Mouse (Mus musculus): ENCODE data around the gene Gzmg. TPM values are rescaled to one million over a fixed set of nuclear protein-coding genes. Genes with fewer than 3 reads are reported as not detected.
"Not testable (repeated sequence)": the region's sequence is repeated elsewhere in the genome, so short reads cannot be mapped to it uniquely, and the experiment has no call there.

The Gzmg gene
- polyA plus RNA-seq (2015; fragmentation: Nextera tagmentation; extraction: Ambion mirVana) = not detected in 2 replicates

GRCm38 (mm10) chr14:56159479-56159878 is at the start of gene Gzmg:
Gene Gzmg (minus strand): TSS chr14:56159579.
- not testable (repeated sequence) for ATAC-seq (ENCODE audit: low read depth)
- 68% methylated on average over 2 of the region's 2 CpGs for WGBS (ENCODE audit: insufficient replicate concordance)

GRCm38 (mm10) chr14:56205613-56206012 is 46.2 kb upstream of the Gzmg start:
- H3K4me2 ChIP-seq (ENCODE audit: low read depth, low read length) = no peak overlapping the region
- H3K4me1 ChIP-seq (ENCODE audit: control insufficient read depth, low read depth, low read length) = no peaks in the 10 kb centered on the region
- WGBS (ENCODE audit: insufficient replicate concordance) = 58% methylated on average over 1 of the region's 1 CpGs
- H3K36me3 ChIP-seq (ENCODE audit: control insufficient read depth, insufficient read depth) = no peaks in the 10 kb centered on the region
- H3K27ac ChIP-seq (ENCODE audit: low read length) = no peak overlapping the region
- no peaks in the 10 kb centered on the region for H3K9me3 ChIP-seq (replicated peaks; ENCODE audit: control insufficient read depth, low read length)
- ATAC-seq (ENCODE audit: low read depth) = no peak
- no peak overlapping the region for H3K9ac ChIP-seq (ENCODE audit: low read depth, low read length)
- no peaks in the 10 kb centered on the region for H3K27me3 ChIP-seq (ENCODE audit: control insufficient read depth, insufficient read depth, low read depth, low read length)
- no peak overlapping the region for H3K4me3 ChIP-seq (ENCODE audit: low read depth, low read length)

More at GRCm38 (mm10) chr14:56159479-56159878, at the start of gene Gzmg:
- not testable (repeated sequence) for H3K9ac ChIP-seq (ENCODE audit: low read depth, low read length); H3K4me3 ChIP-seq (ENCODE audit: low read depth, low read length); H3K4me2 ChIP-seq (ENCODE audit: low read depth, low read length); H3K4me1 ChIP-seq (ENCODE audit: control insufficient read depth, low read depth, low read length); H3K36me3 ChIP-seq (ENCODE audit: control insufficient read depth, insufficient read depth); H3K27me3 ChIP-seq (ENCODE audit: control insufficient read depth, insufficient read depth, low read depth, low read length); H3K9me3 ChIP-seq (replicated peaks; ENCODE audit: control insufficient read depth, low read length); H3K27ac ChIP-seq (ENCODE audit: low read length)

DNA sequence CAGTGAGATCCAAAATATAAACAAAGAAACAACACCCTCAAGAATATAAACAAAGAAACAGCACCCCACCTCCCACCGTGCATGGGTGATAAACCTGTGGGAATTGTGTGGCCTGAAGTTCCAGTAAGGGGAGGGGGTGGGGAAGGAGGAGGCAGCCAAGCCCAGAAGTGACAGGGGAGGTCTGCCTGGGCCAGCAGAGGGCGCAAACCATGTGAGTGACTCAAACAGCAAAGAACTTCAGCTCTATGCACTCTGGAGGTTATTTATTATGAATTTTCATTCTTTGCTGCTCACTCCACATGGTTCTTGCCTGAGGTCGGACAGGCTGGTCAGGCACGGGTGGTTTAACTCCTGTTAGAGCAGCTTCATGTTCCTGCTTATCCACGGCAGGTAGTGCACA is 45.6 kb upstream of the Gzmg start:
- not testable (repeated sequence) for H3K27ac ChIP-seq (ENCODE audit: low read length); H3K4me3 ChIP-seq (ENCODE audit: low read depth, low read length); H3K27me3 ChIP-seq (ENCODE audit: control insufficient read depth, insufficient read depth, low read depth, low read length); H3K4me2 ChIP-seq (ENCODE audit: low read depth, low read length); ATAC-seq (ENCODE audit: low read depth); H3K4me1 ChIP-seq (ENCODE audit: control insufficient read depth, low read depth, low read length); H3K9ac ChIP-seq (ENCODE audit: low read depth, low read length); H3K9me3 ChIP-seq (replicated peaks; ENCODE audit: control insufficient read depth, low read length); H3K36me3 ChIP-seq (ENCODE audit: control insufficient read depth, insufficient read depth)
- WGBS (ENCODE audit: insufficient replicate concordance) = 21% methylated on average over 5 of the region's 5 CpGs

DNA sequence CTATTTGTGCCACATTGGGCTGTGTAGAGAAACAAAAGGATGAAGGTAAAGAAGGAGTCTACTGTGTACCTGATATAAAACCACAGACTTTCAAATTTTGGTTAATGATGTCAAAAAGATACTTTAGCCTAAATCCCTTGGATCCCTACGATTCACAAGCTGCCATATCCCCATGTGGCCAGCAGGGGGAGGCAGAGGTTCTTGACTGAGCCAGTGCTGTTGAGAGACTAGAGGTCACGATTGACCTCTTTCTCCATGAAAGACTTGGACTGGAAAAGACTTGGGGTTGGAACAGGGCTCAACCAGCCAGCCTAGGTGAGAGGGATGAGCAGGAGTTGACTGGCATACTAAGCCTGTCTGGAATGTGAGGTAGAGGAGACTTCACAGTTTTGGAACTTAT is 44.6 kb upstream of the Gzmg start:
- no peaks in the 10 kb centered on the region for H3K36me3 ChIP-seq (ENCODE audit: control insufficient read depth, insufficient read depth)
- no peaks in the 10 kb centered on the region for H3K9me3 ChIP-seq (replicated peaks; ENCODE audit: control insufficient read depth, low read length)
- ATAC-seq (ENCODE audit: low read depth) = no peak
- no peak overlapping the region for H3K9ac ChIP-seq (ENCODE audit: low read depth, low read length)
- no peak overlapping the region for H3K27ac ChIP-seq (ENCODE audit: low read length)
- no peaks in the 10 kb centered on the region for H3K27me3 ChIP-seq (ENCODE audit: control insufficient read depth, insufficient read depth, low read depth, low read length)
- no peak overlapping the region for H3K4me2 ChIP-seq (ENCODE audit: low read depth, low read length)
- 8% methylated on average over 2 of the region's 2 CpGs for WGBS (ENCODE audit: insufficient replicate concordance)
- no peaks in the 10 kb centered on the region for H3K4me1 ChIP-seq (ENCODE audit: control insufficient read depth, low read depth, low read length)
- no peak overlapping the region for H3K4me3 ChIP-seq (ENCODE audit: low read depth, low read length)

GRCm38 (mm10) chr14:56186946-56187345 is 27.6 kb upstream of the Gzmg start:
- WGBS (ENCODE audit: insufficient replicate concordance) = 29% methylated on average over 6 of the region's 6 CpGs
- no peak for ATAC-seq (ENCODE audit: low read depth)

GRCm38 (mm10) chr14:56186521-56186920 is 27.1 kb upstream of the Gzmg start:
- Histone ChIP-seq H3K9me3 (replicated peaks; ENCODE audit: control insufficient read depth, low read length) (no peaks in the 10 kb centered on the region), H3K4me3 (ENCODE audit: low read depth, low read length) (no peak overlapping the region), H3K27me3 (ENCODE audit: control insufficient read depth, insufficient read depth, low read depth, low read length) (no peaks in the 10 kb centered on the region), H3K4me2 (ENCODE audit: low read depth, low read length) (no peak overlapping the region), H3K27ac (ENCODE audit: low read length) (no peak overlapping the region), H3K4me1 (ENCODE audit: control insufficient read depth, low read depth, low read length) (no peaks in the 10 kb centered on the region), H3K9ac (ENCODE audit: low read depth, low read length) (no peak overlapping the region), H3K36me3 (ENCODE audit: control insufficient read depth, insufficient read depth) (no peaks in the 10 kb centered on the region)
- WGBS (ENCODE audit: insufficient replicate concordance) = 57% methylated on average over 5 of the region's 5 CpGs
- no peak for ATAC-seq (ENCODE audit: low read depth)

More at GRCm38 (mm10) chr14:56186946-56187345, 27.6 kb upstream of the Gzmg start:
- Histone ChIP-seq H3K27ac (ENCODE audit: low read length) (no peak overlapping the region), H3K27me3 (ENCODE audit: control insufficient read depth, insufficient read depth, low read depth, low read length) (no peaks in the 10 kb centered on the region), H3K9ac (ENCODE audit: low read depth, low read length) (no peak overlapping the region), H3K4me2 (ENCODE audit: low read depth, low read length) (no peak overlapping the region), H3K36me3 (ENCODE audit: control insufficient read depth, insufficient read depth) (no peaks in the 10 kb centered on the region), H3K4me1 (ENCODE audit: control insufficient read depth, low read depth, low read length) (no peaks in the 10 kb centered on the region), H3K9me3 (replicated peaks; ENCODE audit: control insufficient read depth, low read length) (no peaks in the 10 kb centered on the region), H3K4me3 (ENCODE audit: low read depth, low read length) (no peak overlapping the region)

- 17% methylated on average over 8 of the region's 8 CpGs for WGBS (ENCODE audit: insufficient replicate concordance)
- not testable (repeated sequence) for ATAC-seq (ENCODE audit: low read depth); H3K9me3 ChIP-seq (replicated peaks; ENCODE audit: control insufficient read depth, low read length)
These were observed 18.3 kb upstream of the Gzmg start for GRCm38 (mm10) chr14:56177651-56178050.

DNA sequence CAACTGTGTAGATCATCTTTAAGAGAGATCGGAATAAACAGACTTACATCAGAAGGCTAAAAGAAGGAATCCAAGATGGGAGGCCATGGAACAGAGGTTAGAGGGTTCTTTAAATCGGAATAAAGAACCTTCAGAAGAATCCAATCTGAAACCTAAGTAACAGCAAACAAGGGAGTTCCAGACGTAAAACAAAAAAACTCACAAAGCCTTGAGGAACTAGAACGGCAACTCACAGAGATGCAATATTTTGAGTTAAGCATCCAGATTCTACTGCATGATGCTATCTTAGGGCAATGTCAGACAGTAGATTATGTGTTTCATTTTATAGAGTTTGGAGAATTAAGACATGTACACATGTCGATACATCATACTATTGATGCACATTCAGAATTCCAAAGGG is 15.1 kb upstream of the Gzmg start, which contains the start of gene Gzmn:
Gene Gzmn, minus strand, starts transcription at position 101 of the 400 bp plus-strand sequence.
- Histone ChIP-seq H3K27me3 (ENCODE audit: control insufficient read depth, insufficient read depth, low read depth, low read length) (no peaks in the 10 kb centered on the region), H3K4me3 (ENCODE audit: low read depth, low read length) (no peak within 1 kb of the TSS), H3K9me3 (replicated peaks; ENCODE audit: control insufficient read depth, low read length) (no peaks in the 10 kb centered on the region), H3K9ac (ENCODE audit: low read depth, low read length) (no peak within 1 kb of the TSS), H3K4me2 (ENCODE audit: low read depth, low read length) (no peak within 1 kb of the TSS), H3K4me1 (ENCODE audit: control insufficient read depth, low read depth, low read length) (no peaks in the 10 kb centered on the region), H3K27ac (ENCODE audit: low read length) (no peak within 1 kb of the TSS), H3K36me3 (ENCODE audit: control insufficient read depth, insufficient read depth) (no peaks in the 10 kb centered on the region)
- WGBS (ENCODE audit: insufficient replicate concordance) = 70% methylated on average over 5 of the region's 5 CpGs
- no peak for ATAC-seq (ENCODE audit: low read depth)

More at GRCm38 (mm10) chr14:56177651-56178050, 18.3 kb upstream of the Gzmg start:
- H3K27me3 ChIP-seq (ENCODE audit: control insufficient read depth, insufficient read depth, low read depth, low read length); H3K4me3 ChIP-seq (ENCODE audit: low read depth, low read length); H3K4me2 ChIP-seq (ENCODE audit: low read depth, low read length); H3K9ac ChIP-seq (ENCODE audit: low read depth, low read length); H3K27ac ChIP-seq (ENCODE audit: low read length); H3K36me3 ChIP-seq (ENCODE audit: control insufficient read depth, insufficient read depth); H3K4me1 ChIP-seq (ENCODE audit: control insufficient read depth, low read depth, low read length): not testable (repeated sequence)

- Histone ChIP-seq H3K9me3 (replicated peaks; ENCODE audit: control insufficient read depth, low read length) (no peaks in the 10 kb centered on the region), H3K4me3 (ENCODE audit: low read depth, low read length) (no peak overlapping the region), H3K36me3 (ENCODE audit: control insufficient read depth, insufficient read depth) (no peaks in the 10 kb centered on the region), H3K4me2 (ENCODE audit: low read depth, low read length) (no peak overlapping the region), H3K4me1 (ENCODE audit: control insufficient read depth, low read depth, low read length) (no peaks in the 10 kb centered on the region), H3K27me3 (ENCODE audit: control insufficient read depth, insufficient read depth, low read depth, low read length) (no peaks in the 10 kb centered on the region), H3K27ac (ENCODE audit: low read length) (no peak overlapping the region), H3K9ac (ENCODE audit: low read depth, low read length) (no peak overlapping the region)
- ATAC-seq (ENCODE audit: low read depth) = no peak
- 68% methylated on average over 6 of the region's 6 CpGs for WGBS (ENCODE audit: insufficient replicate concordance)
These were observed 14.0 kb upstream of the Gzmg start for GRCm38 (mm10) chr14:56173396-56173795.
